Mouse (Mus musculus): Measurements from ENCODE around the gene Pank1.

GRCm38 (mm10) chr19:34772775-34773174 lies 106.5 kb downstream of the Pank1 start:
- TF ChIP-seq CTCF (IDR thresholded peaks at IDR 0.05; ENCODE audit: low read depth, low read length) (no peak), POLR2A (IDR thresholded peaks at IDR 0.05; ENCODE audit: borderline replicate concordance, low read depth, low read length) (no peak)
